Mouse (Mus musculus) thymus, adult 2 months (tissue): ENCODE measurements around the gene Pidd1.

Experiments used
- CTCF ChIP-seq: fragments of 200-500 bp; IDR thresholded peaks from 2 replicates; pipeline ENCODE4 v1.5.1; 2012; ENCODE audit warnings: mild to moderate bottlenecking, control low read depth, low read length, moderate library complexity, borderline replicate concordance; ENCODE audit not compliant: control insufficient read depth, poor library complexity, insufficient read depth; ENCODE audit errors: extremely low read depth
- POLR2A ChIP-seq: fragments of 200-500 bp; IDR thresholded peaks from 2 replicates; pipeline ENCODE4 v1.6.1; 2012; ENCODE audit warnings: mild to moderate bottlenecking, low read length, control low read depth, moderate library complexity; ENCODE audit not compliant: control insufficient read depth, poor library complexity, insufficient read depth; ENCODE audit errors: extremely low read depth

DNA sequence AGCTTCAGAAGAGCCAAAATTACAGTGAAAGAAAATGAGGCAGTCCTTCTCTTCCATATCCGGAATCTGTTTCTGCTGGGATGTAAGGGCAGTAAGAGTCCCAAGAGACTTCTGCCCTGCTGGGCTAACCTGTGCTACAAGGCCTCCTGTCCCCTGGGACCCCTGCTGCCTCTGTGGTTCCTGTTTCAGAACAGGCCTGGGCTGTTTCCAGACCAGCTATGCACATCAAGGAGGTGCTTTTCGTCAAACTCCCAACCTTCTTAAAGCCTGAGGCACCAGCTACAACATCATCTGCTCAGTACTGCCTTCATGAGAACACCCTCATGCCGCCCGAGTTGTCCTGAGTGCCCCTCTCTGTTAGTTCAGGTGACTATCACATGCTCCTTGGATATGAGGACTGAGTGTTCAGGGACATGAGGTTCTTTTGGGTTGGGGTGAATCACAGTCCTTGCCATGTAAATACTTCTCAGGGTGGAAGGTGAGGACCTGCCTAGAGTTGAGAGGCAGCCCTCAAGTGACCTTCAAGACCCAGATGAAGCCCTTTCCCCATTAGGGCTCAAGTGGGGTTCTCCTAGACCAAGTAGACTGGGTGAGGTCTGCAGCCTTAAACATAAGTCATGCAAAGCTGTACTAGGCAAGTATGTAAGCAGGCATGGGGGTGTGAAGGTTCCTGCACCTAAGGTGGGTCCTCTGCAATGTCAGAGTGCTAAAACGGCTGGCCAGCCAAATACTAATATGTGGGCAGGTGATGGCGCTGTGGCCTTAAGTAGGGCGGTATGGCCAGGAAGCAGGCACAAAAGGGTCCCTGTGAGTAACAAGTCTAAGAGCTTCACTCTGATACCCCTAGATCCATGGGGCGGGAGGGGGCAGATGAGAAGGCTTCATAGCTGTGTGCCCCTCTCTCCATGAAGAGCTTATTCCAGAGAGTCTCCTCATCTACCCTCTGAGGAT lies 25.8 kb downstream of the Pidd1 start:
- TF ChIP-seq CTCF (no peak), POLR2A (no peak)
